Mouse (Mus musculus) intestine, embryonic 14.5 days (tissue): ENCODE data around the gene Fbxl16. TPM values are rescaled to one million over a fixed set of nuclear protein-coding genes. Genes with fewer than 3 reads are reported as not detected.
A peak's percentile ranks its signal among the peaks of the same experiment; 100 is the strongest.

Experiments used
- ATAC-seq: fragments of 200-750 bp; cut with Nextera tagmentation; replicated peaks from 2 replicates; pipeline ENCODE4 v1.8.0; 2017; ENCODE audit warnings: low read depth, moderate number of reproducible peaks, moderate TSS enrichment, moderate library complexity; ENCODE audit not compliant: low FRiP score, low TSS enrichment
- DNase-seq: peaks from one replicate; pipeline ENCODE4 v3.0.0-alpha.2; 2018; ENCODE audit warnings: low spot score
- H3K27ac ChIP-seq: fragments of 300-500 bp; sonication (generic); 2 replicates; pipeline ENCODE4 v1.5.1; 2014; ENCODE audit warnings: low read depth, mild to moderate bottlenecking, control low read depth
- H3K27me3 ChIP-seq: fragments of 300-500 bp; sonication (generic); replicated peaks from 2 replicates; pipeline ENCODE4 v1.6.1; 2014; ENCODE audit warnings: low read length, control low read depth; ENCODE audit not compliant: control insufficient read depth, insufficient read depth
- H3K36me3 ChIP-seq: fragments of 300-500 bp; sonication (generic); 2 replicates; pipeline ENCODE4 v1.6.1; 2014; ENCODE audit warnings: low read length, control low read depth; ENCODE audit not compliant: control insufficient read depth, insufficient read depth
- H3K4me1 ChIP-seq: fragments of 300-500 bp; sonication (generic); replicated peaks from 2 replicates; pipeline ENCODE4 v1.6.1; 2014; ENCODE audit warnings: low read length, control low read depth, mixed read lengths; ENCODE audit not compliant: control insufficient read depth, insufficient read depth
- H3K4me2 ChIP-seq: fragments of 300-500 bp; sonication (generic); 2 replicates; pipeline ENCODE4 v1.6.1; 2014; ENCODE audit warnings: low read length
- H3K4me3 ChIP-seq: fragments of 300-500 bp; sonication (generic); 2 replicates; pipeline ENCODE4 v1.5.1; 2014; ENCODE audit warnings: low read depth, low read length, control low read depth, mixed read lengths
- H3K9ac ChIP-seq: fragments of 300-500 bp; sonication (generic); 2 replicates; pipeline ENCODE4 v1.6.1; 2014; ENCODE audit warnings: mild to moderate bottlenecking, low read length
- H3K9me3 ChIP-seq: fragments of 300-500 bp; sonication (generic); 2 replicates; pipeline ENCODE4 v1.6.1; 2016; ENCODE audit warnings: low read length, control low read depth; ENCODE audit not compliant: control insufficient read depth
- WGBS: fragments of 180-500 bp; shearing (Covaris S2); extraction: QIAGEN DNeasy Blood & Tissue Kit; methylation state at CpG from one replicate; pipeline ENCODE4 v1.1.7; 2014; 5-methylcytosine and 5-hydroxymethylcytosine counted together
- polyA plus RNA-seq: library from polyadenylated mRNA; unstranded; fragments of >200 nt; fragmentation: Nextera tagmentation; extraction: Ambion mirVana; gene quantifications from 2 replicates; pipeline ENCODE4 v1.2.1, GENCODE M21; 2014

The Fbxl16 gene
- polyA plus RNA-seq, 1 experiment from 2014 or later, result 3.9 TPM

GRCm38 (mm10) chr17:25791843-25792527 lies 16.9 kb upstream of the Fbxl16 start:
- Histone ChIP-seq H3K27ac (peak overlapping the region; percentile 98), H3K4me3 (peak overlapping the region; percentile 88), H3K9me3 (no peaks in the 10 kb centered on the region), H3K9ac (peak overlapping the region; percentile 74), H3K36me3 (peaks cover 27% of the 10 kb centered on the region), H3K4me1 (peaks cover 30% of the 10 kb centered on the region), H3K27me3 (no peaks in the 10 kb centered on the region), H3K4me2 (peak overlapping the region; percentile 91)
- DNase-seq (peak; percentile 97), ATAC-seq (peak; percentile 71)
- WGBS, result under 1% methylated on average over 45 of the region's 45 CpGs

- DNase-seq (no peak), ATAC-seq (peak; percentile 66)
- Histone ChIP-seq H3K9ac (peak within 1 kb of the TSS; percentile 74), H3K27ac (peak within 1 kb of the TSS; percentile 98), H3K4me1 (peaks cover 35% of the 10 kb centered on the region), H3K9me3 (no peaks in the 10 kb centered on the region), H3K27me3 (no peaks in the 10 kb centered on the region), H3K36me3 (peaks cover 21% of the 10 kb centered on the region), H3K4me2 (peak within 1 kb of the TSS; percentile 91), H3K4me3 (peak within 1 kb of the TSS; percentile 88)
- WGBS, result under 1% methylated on average over 14 of the region's 14 CpGs
Measured at GRCm38 (mm10) chr17:25792615-25793014, 16.3 kb upstream of the Fbxl16 start, which contains the start of gene Fam173a. Fam173a (minus strand) TSS chr17:25792901.

- H3K4me2 ChIP-seq, result no peak overlapping the region
- peaks cover 9% of the 10 kb centered on the region for H3K36me3 ChIP-seq
- H3K9me3 ChIP-seq, result no peaks in the 10 kb centered on the region
- no peak overlapping the region for H3K4me3 ChIP-seq
- peaks cover 35% of the 10 kb centered on the region for H3K4me1 ChIP-seq
- WGBS, result 76% methylated on average over 13 of the region's 13 CpGs
- ATAC-seq (no peak), DNase-seq (no peak)
- H3K9ac ChIP-seq, result no peak overlapping the region
- H3K27me3 ChIP-seq, result no peaks in the 10 kb centered on the region
- H3K27ac ChIP-seq, result peak overlapping the region; percentile 98; the same call in 1 of the 2 replicates
Measured at GRCm38 (mm10) chr17:25794197-25794596, 14.7 kb upstream of the Fbxl16 start.

- 0 out of 2 replicates have a peak overlapping the region, but pooled peaks have one; percentile 86 for H3K4me3 ChIP-seq
Measured at GRCm38 (mm10) chr17:25794998-25795397, 13.9 kb upstream of the Fbxl16 start.

GRCm38 (mm10) chr17:25795609-25796092 lies 13.2 kb upstream of the Fbxl16 start, which contains the start of gene AC134908.4:
AC134908.4 (minus strand) TSS chr17:25795659.
- peak within 1 kb of the TSS; percentile 66 for H3K9ac ChIP-seq
- H3K4me2 ChIP-seq, result peak within 1 kb of the TSS; percentile 96
- no peak for DNase-seq
- H3K27ac ChIP-seq, result peak within 1 kb of the TSS; percentile 47; the same call in 1 of the 2 replicates
- ATAC-seq, result no peak
- peaks cover 35% of the 10 kb centered on the region for H3K4me1 ChIP-seq
- H3K4me3 ChIP-seq, result peak within 1 kb of the TSS; percentile 86
- WGBS, result 27% methylated on average over 6 of the region's 6 CpGs
- H3K27me3 ChIP-seq, result no peaks in the 10 kb centered on the region
- no peaks in the 10 kb centered on the region for H3K9me3 ChIP-seq
- H3K36me3 ChIP-seq, result no peaks in the 10 kb centered on the region

More at GRCm38 (mm10) chr17:25794998-25795397, 13.9 kb upstream of the Fbxl16 start:
- peak overlapping the region; percentile 96 for H3K4me2 ChIP-seq
- no peak overlapping the region; the same call in 1 of the 2 replicates for H3K9ac ChIP-seq
- peak overlapping the region; percentile 8; the same call in 1 of the 2 replicates for H3K27ac ChIP-seq
- H3K4me1 ChIP-seq, result peaks cover 35% of the 10 kb centered on the region
- DNase-seq (no peak), ATAC-seq (no peak)
- WGBS, result 85% methylated on average over 17 of the region's 17 CpGs
- H3K9me3 ChIP-seq, result no peaks in the 10 kb centered on the region
- no peaks in the 10 kb centered on the region for H3K27me3 ChIP-seq
- peaks cover under 1% of the 10 kb centered on the region; the same call in 1 of the 2 replicates for H3K36me3 ChIP-seq

GRCm38 (mm10) chr17:25796211-25796771 lies 12.6 kb upstream of the Fbxl16 start:
- 2% methylated on average over 37 of the region's 37 CpGs for WGBS

GRCm38 (mm10) chr17:25796951-25797369 lies 11.9 kb upstream of the Fbxl16 start, which contains the start of gene Metrn:
Metrn (minus strand) TSS chr17:25797136.
- Histone ChIP-seq H3K27ac (peak within 1 kb of the TSS; percentile 47), H3K9ac (peak within 1 kb of the TSS; percentile 66), H3K4me3 (peak within 1 kb of the TSS; percentile 86), H3K27me3 (peaks cover 4% of the 10 kb centered on the region; the same call in 1 of the 2 replicates), H3K4me1 (peaks cover 24% of the 10 kb centered on the region), H3K4me2 (peak within 1 kb of the TSS; percentile 96), H3K9me3 (no peaks in the 10 kb centered on the region), H3K36me3 (no peaks in the 10 kb centered on the region)
- ATAC-seq (peak; percentile 74), DNase-seq (peak; percentile 92)
- WGBS, result under 1% methylated on average over 31 of the region's 35 CpGs

More at GRCm38 (mm10) chr17:25796211-25796771, 12.6 kb upstream of the Fbxl16 start:
- H3K9ac ChIP-seq, result peak overlapping the region; percentile 66
- H3K27me3 ChIP-seq, result no peaks in the 10 kb centered on the region; the same call in 1 of the 2 replicates
- ATAC-seq (0 out of 2 replicates have a peak, but pooled peaks have one; percentile 2), DNase-seq (no peak)
- no peaks in the 10 kb centered on the region for H3K9me3 ChIP-seq
- H3K4me2 ChIP-seq, result peak overlapping the region; percentile 96
- H3K4me3 ChIP-seq, result peak overlapping the region; percentile 86
- peaks cover 29% of the 10 kb centered on the region for H3K4me1 ChIP-seq
- H3K27ac ChIP-seq, result peak overlapping the region; percentile 47; the same call in 1 of the 2 replicates
- H3K36me3 ChIP-seq, result no peaks in the 10 kb centered on the region

- Histone ChIP-seq H3K27me3 (peaks cover 4% of the 10 kb centered on the region; the same call in 1 of the 2 replicates), H3K4me1 (peaks cover 6% of the 10 kb centered on the region), H3K36me3 (no peaks in the 10 kb centered on the region), H3K9me3 (no peaks in the 10 kb centered on the region), H3K4me3 (no peak overlapping the region), H3K9ac (no peak overlapping the region), H3K4me2 (no peak overlapping the region), H3K27ac (no peak overlapping the region)
- DNase-seq (peak; percentile 72), ATAC-seq (no peak)
- 6% methylated on average over 6 of the region's 6 CpGs for WGBS
Measured at GRCm38 (mm10) chr17:25801029-25801428, 7.9 kb upstream of the Fbxl16 start.
